Mouse (Mus musculus) c-Kit-negative CD71-positive TER-119-positive erythroid progenitor cells, embryonic 14.5 days (primary cell): ENCODE data around the gene Helz2.

ENCODE experiments used
- DNase-seq: peaks from one replicate; pipeline ENCODE4 v3.0.0-alpha.2; 2013; ENCODE audit warnings: low read depth, low spot score

Helz2 gene

GRCm38 (mm10) chr2:181238091-181238610 lies 3.7 kb downstream of the Helz2 start:
- DNase-seq: no peak

DNA sequence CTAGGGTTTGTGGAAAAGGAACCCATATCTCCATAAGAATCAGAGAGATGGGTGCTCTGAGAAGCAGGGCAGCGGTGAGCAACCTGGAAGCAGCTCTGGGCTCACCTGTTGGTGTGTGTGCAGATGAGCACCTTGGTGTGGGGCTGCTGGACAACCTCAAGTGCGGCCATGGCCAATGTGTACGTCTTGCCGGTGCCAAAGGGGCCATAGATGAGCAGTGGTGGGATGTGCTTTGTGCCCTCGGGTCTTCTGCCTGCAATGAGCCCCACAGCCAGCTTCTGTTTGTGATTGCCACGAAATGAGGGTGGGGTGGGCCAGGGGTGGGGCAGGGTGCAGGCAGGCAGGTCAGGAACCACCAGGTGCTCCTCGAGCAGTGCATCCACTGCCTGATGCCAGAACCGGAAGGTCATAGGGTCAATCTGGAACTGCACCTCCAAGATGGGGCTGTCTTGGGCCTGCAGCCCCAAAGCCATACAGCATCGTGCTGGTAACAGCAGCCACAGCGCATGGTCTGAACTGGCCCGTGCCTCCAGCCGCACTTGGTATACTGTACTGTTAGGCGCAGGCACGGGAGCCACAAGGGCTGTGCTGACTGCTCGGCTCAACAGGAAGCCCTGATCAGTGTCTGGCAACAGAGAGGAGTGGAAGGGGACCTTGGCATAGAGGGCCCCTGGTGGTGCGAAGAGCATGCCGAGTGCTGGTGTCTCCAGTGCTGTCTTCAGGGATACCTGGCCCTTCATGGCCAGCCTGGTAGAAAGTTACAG lies 4.4 kb downstream of the Helz2 start:
- DNase-seq: no peak

DNA sequence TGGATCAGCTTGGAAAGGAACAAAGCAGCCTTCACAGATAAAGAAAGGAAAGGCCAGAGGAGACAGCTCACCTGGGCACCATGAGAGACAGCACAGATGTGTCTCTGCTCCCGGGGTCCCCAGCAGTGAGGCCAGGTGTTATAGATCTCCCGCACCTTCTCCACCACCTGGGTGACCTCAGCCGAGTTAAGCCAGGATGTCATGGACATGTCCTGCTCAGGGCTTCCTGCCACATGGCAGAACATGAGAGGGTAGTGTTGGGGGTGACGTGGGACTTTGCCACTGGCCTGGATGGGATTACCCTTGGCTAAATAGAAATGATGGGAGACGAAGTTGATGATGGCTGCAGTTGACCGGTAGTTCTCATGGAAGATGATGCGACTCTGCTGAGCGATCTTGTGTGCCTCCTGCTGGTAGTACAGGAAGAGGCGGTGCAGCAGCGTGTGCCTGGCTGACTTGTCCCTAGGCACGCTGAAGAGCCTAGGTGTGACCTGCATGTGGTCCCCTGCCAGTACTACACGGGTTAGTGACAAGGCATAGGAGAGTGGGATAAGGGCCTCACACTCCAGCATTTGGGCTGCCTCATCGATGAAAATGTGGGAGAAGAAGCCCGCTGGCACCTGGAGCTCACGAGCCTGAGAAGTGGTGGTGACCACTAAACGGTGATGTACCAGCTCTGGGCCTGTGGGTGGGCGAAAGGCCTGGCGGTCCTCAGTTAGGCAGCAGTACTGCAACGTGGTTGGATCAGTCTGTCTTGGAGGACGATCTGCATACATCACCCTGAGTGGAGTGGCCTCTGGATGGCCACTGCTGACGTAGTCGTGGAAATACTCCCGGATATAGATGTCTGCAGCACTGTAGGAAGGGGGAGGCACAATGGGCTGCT lies 5.9 kb downstream of the Helz2 start:
- no peak for DNase-seq

GRCm38 (mm10) chr2:181234680-181235079 lies 7.1 kb downstream of the Helz2 start:
- no peak for DNase-seq

DNA sequence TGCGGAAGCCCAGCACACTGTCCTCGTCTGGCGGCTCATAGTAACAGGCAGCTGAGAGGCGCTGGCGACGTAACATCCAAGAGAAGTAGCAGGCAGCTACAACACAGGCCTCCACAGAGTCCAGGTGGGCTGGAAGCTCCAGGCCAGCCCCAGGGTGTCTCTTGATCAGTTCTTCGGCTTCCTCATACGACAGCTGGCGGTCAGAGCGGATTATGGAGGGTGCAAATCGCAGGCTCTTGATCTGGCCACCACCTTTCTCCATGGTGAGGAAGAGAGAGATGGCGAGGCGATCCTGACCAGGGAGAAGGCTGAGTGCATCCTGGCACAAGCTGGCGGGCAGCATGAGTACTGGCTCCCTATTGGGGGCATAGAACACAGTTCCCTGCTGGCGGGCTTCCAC lies 8.4 kb downstream of the Helz2 start:
- DNase-seq: no peak

DNA sequence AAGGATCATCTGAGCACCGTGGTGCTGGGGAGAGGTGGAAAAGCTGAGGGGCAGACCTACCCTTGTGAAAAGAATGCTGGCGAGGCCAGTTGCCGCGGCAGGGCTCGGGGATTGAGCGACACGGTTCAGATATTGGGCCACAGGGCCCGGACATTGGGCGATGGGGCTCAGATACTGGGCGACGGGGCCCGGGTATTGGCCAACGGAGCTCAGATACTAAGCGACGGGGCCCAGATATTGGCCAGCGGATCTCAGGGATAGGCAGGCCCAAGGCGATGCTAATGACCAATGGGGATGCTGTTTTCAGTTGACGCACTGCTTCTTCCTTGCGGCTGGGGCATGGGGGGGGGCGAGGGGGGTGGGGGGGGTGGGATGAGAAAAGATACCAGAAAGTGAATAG lies 10.7 kb downstream of the Helz2 start:
- DNase-seq: no peak

DNA sequence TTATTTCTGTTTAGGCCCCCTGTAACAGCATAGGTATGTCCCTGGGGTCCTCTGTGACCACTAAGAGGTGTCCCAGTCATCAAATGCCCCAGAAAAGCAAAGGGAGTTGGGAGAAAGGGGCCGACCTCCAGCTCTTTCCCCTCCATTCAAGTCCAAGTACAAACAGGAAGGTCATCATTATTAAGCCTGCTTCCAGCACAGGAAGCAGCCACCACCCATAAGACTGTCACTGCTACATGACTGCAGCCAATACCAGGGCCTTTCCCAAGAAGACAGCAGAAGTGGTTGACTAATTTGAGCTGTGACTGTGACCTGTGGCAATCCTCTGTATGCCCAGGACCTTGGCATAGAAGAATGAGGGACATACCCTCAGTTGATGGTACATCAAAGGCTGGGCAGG lies 13.5 kb downstream of the Helz2 start:
- DNase-seq: no peak

GRCm38 (mm10) chr2:181227122-181227521 lies 14.7 kb downstream of the Helz2 start:
- DNase-seq: no peak

DNA sequence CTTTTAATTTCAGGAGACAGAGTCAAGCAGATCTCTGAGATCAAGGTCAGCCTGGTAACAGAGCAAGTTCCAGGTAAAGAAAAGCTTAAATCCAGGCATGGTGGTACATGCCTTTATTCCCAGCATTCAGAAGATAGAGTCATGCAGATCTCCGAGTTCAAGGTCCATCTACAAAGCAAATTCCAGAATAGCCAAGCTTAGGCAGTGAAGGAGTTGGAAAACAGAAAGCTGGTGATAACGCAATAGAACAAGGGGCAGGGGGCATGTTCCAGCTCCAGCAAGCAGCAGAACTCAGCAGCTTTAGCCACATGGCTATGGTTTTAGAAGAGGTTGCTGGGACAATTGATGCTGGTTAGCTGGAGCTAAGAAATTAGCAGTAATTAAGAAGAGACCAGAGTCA lies 16.8 kb downstream of the Helz2 start:
- DNase-seq: no peak

DNA sequence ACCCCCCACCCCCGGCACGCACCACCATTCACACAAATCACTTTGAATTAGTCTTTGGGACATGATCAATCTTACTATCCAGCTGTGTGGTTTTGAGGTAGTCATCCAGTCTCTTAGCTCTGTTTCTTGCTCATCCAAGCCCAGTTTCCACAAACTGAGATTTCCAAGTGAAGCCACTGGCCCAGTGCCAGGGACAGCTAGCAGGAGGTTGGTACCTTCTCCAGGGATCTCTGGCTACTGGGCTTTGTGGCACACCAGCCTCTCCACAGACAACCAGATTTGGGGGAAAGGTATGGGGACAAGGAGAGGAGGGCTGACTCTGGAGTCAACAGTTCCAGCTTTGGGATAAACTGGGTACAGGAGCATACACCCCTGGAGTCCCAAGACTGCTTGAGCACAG lies 21.5 kb downstream of the Helz2 start:
- no peak for DNase-seq

DNA sequence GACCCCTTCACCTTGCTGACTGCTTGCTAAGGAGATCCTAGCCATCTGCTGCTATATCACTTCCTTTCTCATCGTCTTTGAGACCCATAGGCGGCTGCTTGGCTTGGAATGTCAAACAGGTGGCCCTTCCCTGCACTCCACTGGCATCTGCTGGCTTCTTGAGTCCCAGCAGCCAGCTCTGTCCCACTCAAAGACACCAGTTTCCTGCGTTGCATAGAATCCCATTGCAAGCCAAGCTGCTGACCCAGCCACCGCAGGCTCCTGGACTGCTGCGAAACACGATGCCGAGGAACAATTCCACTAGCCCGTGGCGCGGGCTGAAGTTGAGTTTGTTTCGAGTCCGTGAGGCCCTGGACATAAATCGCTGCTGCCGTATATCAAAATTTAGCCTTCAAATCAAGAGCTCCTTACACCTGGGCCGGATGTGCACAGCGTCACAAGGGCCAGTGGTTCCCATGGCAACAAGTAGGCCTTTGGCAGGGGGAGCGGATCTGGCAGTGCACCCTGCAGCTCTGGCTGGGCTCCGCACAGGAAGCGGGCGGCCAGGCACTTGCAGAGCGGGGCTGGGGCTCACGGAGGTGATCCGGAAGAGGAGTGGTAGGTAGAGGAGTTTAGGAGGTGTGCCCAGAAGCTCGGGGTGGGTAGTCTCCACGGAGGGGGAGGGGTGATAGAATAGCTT lies 22.1 kb downstream of the Helz2 start, which contains the start of gene Fndc11:
Fndc11 (plus strand) TSS at position 476 of the 679 bp plus-strand sequence.
- DNase-seq: no peak

DNA sequence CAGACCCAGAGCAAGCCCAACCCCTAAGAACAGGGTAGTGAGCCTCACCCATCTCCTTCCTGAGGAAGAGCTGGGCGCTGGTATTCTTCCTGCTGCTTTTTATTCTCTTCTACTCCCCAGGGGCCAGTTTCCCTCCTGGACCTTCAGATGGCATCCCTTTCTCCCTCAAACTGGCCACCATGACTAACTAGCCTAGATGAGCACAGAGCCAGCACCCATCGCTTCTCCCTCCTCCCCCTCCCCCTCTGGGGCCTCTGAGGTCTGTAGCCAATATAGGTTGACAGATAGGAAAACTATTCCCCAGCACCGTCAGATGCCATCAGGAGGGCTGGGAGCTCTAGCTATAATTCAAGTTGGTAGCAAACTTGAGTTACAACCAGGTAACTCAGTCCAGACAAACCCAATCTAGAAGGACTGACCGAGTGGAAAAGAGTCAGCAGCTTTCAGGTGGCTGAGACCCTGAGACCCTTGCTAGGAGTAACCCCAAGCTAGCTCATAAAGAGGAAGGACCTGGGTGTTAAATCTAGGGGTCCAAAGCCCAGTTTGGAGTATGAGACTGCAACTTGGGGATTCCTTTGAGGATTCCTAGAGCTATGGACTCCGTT lies 22.8 kb downstream of the Helz2 start:
- no peak for DNase-seq

DNA sequence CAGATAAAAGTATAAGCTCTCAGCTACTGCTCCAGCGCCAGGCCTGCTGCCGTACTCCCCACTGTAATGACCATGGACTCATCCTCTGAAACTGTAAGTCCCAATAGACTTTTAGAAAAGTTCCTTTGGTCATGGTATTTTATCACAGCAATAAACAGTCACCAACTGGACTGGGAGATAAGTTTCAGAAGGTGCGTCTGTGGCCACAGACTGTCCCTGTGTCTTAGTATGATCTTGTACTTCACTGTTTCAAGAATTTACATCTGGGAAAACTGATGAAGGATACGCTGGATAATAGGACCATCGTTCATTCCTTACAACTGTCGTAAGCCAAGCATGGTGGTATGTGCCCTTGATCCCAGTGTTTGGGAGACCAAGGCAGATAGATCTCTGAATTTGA lies 25.8 kb downstream of the Helz2 start:
- DNase-seq: no peak

DNA sequence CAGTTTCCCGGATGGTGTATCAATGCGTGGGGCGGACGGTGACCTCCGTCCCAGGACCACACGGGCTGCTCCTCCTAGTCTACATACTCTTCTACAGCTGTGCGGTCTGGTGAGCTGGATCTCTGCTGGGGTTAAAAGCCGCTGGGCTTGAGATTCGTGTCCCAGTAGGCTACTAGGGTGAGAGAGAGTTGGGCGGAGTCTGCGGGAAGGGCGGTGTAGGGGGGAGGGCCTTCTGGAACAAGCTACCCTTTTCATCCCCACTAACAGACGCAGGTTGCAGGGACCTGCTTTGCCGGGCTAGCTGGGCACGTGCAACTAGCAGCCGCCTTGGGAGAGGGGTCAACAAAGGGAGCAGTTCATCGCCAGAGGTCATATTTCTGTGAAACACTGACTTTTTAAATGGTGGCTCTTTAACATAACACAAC lies 28.8 kb downstream of the Helz2 start, which contains the start of gene Srms:
Srms (minus strand) TSS at position 165 of the 425 bp plus-strand sequence.
- no peak for DNase-seq

DNA sequence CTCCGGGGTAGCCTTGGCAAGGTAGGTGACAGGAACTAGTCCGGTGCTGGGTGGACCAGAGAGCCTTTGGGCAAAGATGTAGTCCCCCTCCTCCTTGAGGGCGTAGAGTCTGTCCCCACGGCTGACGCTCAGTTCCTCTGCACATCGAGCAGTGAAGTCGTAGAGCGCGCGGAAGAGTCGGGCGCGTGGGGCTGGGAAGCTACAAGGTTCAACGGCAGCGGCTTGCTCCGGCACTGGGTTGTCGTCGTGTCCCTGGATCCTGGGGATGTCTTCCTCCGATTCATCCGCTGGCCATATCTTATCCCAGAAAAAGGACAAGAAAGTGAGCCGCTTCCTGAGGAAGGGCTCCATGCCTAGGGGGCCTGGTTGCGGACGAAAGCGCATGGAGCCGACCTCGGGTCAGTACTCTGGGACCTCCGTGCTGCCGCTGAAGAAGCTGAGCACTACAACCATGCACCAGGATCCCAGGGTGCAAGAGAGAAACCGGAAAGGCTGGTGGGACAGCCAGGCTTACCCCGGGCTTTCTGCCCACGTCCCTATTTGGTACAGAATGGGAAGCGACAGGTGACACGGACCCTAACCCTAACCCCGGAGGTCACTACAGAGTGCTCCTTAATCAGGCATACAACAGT lies 29.3 kb downstream of the Helz2 start:
- DNase-seq: no peak

DNA sequence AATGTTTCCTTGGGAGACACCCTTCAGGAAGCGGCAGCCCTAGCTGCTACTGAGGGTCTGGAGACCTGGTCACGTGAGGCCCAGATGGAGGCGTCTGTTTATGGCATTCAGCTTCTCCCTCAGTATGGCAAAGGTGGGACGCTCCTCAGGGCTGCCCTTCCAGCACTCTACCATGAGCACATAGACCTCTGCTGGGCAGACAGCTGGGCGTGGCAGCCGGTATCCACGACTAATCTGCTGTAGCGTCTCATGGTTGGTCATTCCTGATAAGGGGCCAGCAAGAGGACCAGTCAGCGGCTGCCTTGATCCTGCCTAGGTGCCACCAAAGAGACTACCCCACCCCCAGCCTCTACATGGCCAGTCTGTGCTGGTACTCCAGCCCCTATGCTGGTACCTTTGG lies 35.7 kb downstream of the Helz2 start:
- DNase-seq: peak; percentile 65

DNA sequence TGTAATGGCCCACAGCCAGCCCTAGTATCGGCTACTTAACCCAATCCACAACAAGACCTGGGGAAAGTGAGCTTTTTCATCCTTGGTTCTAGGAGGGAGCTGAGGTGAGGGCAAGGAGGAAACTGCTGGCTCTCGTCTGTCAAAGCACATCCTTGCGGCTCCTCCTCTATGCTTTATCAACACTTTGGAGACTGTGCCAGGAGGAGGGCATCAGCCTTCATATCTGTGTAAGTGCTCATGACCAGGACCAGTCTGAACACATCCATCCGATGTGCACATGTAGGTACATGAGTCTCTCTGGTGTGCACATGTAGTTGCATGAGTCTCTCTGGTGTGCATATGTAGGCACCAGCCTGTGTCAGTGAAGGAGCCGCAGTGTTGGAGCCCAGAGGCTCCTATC lies 36.1 kb downstream of the Helz2 start:
- peak; percentile 33 for DNase-seq

DNA sequence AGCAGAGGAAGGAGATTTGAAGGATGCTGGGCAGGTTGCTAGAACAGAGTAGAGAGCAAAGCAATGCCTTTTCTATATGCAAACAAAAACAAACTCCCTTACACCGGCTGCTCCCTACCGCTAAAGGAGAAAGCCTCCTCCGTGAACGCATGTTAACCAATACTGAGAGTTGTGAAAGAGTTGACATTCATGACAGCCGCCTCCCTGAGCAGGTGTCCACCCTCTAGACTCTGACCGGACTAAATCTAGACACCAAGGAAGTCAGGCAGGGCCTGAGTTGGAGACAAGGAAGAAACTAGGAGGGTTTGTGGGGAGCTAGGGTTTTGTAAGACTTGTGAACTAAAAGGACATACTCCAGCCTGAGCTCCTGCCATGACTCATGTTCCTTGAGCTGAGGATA lies 38.9 kb downstream of the Helz2 start:
- DNase-seq: no peak

- DNase-seq: no peak
Measured at GRCm38 (mm10) chr2:181202422-181202821, 39.4 kb downstream of the Helz2 start, which contains the start of gene Ptk6. Gene Ptk6 (minus strand): TSS chr2:181202789.

DNA sequence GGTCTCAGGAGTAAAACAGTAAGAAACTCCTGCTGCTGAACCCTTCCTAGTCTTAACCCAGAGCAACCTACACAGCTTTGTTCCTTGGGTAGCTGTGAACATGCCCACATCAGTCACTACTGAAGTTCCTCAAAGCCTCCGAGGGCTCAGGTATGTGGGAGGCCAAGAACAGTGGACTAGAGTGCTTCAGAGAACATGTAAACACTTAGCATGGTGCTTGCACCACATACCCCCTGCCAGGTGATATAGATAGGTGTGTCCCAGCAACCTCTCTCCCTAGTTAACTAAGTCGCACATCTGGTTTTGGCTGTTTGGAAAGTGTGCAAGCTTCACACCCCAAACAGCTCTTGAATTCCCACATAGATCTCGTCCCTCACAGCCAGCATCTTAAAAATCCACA lies 40.2 kb downstream of the Helz2 start:
- DNase-seq: no peak
